Mouse (Mus musculus) hindbrain, embryonic 12.5 days (tissue): Measurements from ENCODE around the gene Upf3b. TPM values are rescaled to one million over a fixed set of nuclear protein-coding genes. Genes with fewer than 3 reads are reported as not detected.

Experiments
- ATAC-seq: fragments of 200-750 bp; cut with Nextera tagmentation; 2 replicates; pipeline ENCODE4 v1.8.0; 2017; ENCODE audit warnings: moderate TSS enrichment; ENCODE audit not compliant: low FRiP score
- H3K27ac ChIP-seq: fragments of 300-500 bp; sonication (generic); 2 replicates; pipeline ENCODE4 v1.5.1; 2016; ENCODE audit warnings: mild to moderate bottlenecking
- H3K27me3 ChIP-seq: fragments of 300-500 bp; sonication (generic); 2 replicates; pipeline ENCODE4 v1.6.1; 2016; ENCODE audit warnings: mild to moderate bottlenecking
- H3K36me3 ChIP-seq: fragments of 300-500 bp; sonication (generic); 2 replicates; pipeline ENCODE4 v1.6.1; 2016; ENCODE audit warnings: mild to moderate bottlenecking
- H3K4me1 ChIP-seq: fragments of 300-500 bp; sonication (generic); 2 replicates; pipeline ENCODE4 v1.6.1; 2016
- H3K4me2 ChIP-seq: fragments of 300-500 bp; sonication (generic); replicated peaks from 2 replicates; pipeline ENCODE4 v1.6.1; 2016; ENCODE audit warnings: mild to moderate bottlenecking
- H3K4me3 ChIP-seq: fragments of 300-500 bp; sonication (generic); 2 replicates; pipeline ENCODE4 v1.5.1; 2016; ENCODE audit warnings: mild to moderate bottlenecking
- H3K9ac ChIP-seq: fragments of 300-500 bp; sonication (generic); 2 replicates; pipeline ENCODE4 v1.6.1; 2016; ENCODE audit warnings: mild to moderate bottlenecking, moderate library complexity
- H3K9me3 ChIP-seq: fragments of 300-500 bp; sonication (generic); replicated peaks from 2 replicates; pipeline ENCODE4 v1.6.1; 2016; ENCODE audit warnings: mild to moderate bottlenecking
- WGBS: fragments of 180-500 bp; shearing (Covaris S2); methylation state at CpG from one replicate; pipeline ENCODE4 v1.1.7; 2016; 5-methylcytosine and 5-hydroxymethylcytosine counted together
- polyA plus RNA-seq: library from polyadenylated mRNA; unstranded; fragments of >200 nt; fragmentation: Nextera tagmentation; extraction: Ambion mirVana; gene quantifications from 2 replicates; pipeline ENCODE4 v1.2.1, GENCODE M21; 2016

Upf3b gene
- polyA plus RNA-seq, 1 experiment from 2014 or later, result 24.3 TPM

DNA sequence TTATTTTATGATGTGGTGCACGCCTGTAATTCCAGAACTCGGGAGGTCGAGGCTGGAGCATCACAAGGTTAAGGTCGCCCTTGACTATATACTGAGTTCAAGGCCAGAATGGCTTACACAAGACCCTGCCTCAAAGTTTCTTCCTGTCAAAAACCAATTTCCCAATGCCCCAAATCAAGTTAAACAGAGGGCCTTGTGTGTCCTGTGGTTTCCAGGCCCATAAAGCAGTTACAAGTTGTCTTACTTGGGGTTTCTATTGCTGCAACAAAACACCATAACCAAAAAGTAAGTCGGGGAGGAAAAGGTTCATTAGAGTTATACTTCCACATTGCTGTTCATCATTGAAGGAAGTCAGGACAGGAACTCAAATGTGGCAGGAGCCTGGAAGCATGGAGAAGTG lies 41.4 kb downstream of the Upf3b start:
- Histone ChIP-seq H3K9me3 (no peaks in the 10 kb centered on the region), H3K9ac (no peak overlapping the region), H3K4me3 (no peak overlapping the region), H3K4me2 (no peak overlapping the region), H3K4me1 (no peaks in the 10 kb centered on the region), H3K36me3 (no peaks in the 10 kb centered on the region), H3K27ac (no peak overlapping the region), H3K27me3 (no peaks in the 10 kb centered on the region)
- no peak for ATAC-seq
- 84% methylated on average over 5 of the region's 5 CpGs for WGBS

DNA sequence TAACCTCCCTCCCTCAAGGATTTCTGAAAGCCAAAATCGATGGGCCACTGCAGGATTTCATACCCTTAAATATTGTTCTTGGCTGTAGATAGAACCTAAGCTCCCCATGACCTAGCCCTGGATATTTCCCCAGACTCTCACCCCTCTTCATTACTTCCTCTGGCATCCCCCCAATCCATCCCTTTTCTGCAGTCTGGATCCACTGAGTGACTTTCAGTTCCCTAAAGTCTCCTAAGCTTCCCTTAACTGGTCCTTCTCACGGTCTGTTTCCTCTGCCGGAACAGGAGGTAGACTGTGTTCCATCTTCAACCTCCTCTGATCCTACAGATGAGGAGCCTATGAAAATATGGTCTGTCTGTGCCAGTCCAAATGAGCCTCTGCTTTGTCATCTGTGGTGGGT lies 42.8 kb downstream of the Upf3b start:
- no peak for ATAC-seq
- Histone ChIP-seq H3K4me2 (no peak overlapping the region), H3K4me1 (no peaks in the 10 kb centered on the region), H3K9ac (no peak overlapping the region), H3K27me3 (no peaks in the 10 kb centered on the region), H3K9me3 (no peaks in the 10 kb centered on the region), H3K4me3 (no peak overlapping the region), H3K36me3 (no peaks in the 10 kb centered on the region), H3K27ac (no peak overlapping the region)
- WGBS, result 70% methylated on average over 3 of the region's 3 CpGs

DNA sequence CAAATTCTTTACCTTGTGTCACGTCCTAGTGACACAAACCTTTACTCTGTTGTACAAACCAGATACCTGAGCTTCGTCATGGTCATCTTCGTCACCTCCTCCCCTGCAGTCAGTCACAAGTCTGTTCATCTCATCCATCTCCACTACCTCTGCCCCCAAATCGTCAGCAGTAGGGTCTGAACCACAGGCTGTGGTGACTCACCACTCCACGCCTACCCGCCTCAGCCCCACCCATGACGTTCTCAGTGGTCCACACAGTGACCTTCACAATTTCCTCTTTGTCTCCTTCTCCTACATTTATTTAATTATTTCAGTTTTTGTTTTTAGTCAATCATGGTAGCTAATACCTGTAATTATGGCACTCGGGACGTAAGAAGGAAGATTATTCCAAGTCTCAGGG lies 46.2 kb downstream of the Upf3b start:
- Histone ChIP-seq H3K27ac (no peak overlapping the region), H3K9me3 (no peaks in the 10 kb centered on the region), H3K4me1 (no peaks in the 10 kb centered on the region), H3K9ac (no peak overlapping the region), H3K27me3 (no peaks in the 10 kb centered on the region), H3K36me3 (no peaks in the 10 kb centered on the region), H3K4me3 (no peak overlapping the region), H3K4me2 (no peak overlapping the region)
- 83% methylated on average over 9 of the region's 9 CpGs for WGBS
- ATAC-seq, result no peak

GRCm38 (mm10) chrX:37048890-37049823 lies 61.0 kb downstream of the Upf3b start:
- Histone ChIP-seq H3K4me3 (peak overlapping the region; percentile 28), H3K36me3 (no peaks in the 10 kb centered on the region), H3K9me3 (no peaks in the 10 kb centered on the region; the same call in 1 of the 2 replicates), H3K9ac (no peak overlapping the region), H3K4me2 (peak overlapping the region; percentile 48), H3K4me1 (no peaks in the 10 kb centered on the region), H3K27ac (no peak overlapping the region), H3K27me3 (peaks cover 78% of the 10 kb centered on the region)
- 20% methylated on average over 70 of the region's 70 CpGs for WGBS
- ATAC-seq, result no peak

DNA sequence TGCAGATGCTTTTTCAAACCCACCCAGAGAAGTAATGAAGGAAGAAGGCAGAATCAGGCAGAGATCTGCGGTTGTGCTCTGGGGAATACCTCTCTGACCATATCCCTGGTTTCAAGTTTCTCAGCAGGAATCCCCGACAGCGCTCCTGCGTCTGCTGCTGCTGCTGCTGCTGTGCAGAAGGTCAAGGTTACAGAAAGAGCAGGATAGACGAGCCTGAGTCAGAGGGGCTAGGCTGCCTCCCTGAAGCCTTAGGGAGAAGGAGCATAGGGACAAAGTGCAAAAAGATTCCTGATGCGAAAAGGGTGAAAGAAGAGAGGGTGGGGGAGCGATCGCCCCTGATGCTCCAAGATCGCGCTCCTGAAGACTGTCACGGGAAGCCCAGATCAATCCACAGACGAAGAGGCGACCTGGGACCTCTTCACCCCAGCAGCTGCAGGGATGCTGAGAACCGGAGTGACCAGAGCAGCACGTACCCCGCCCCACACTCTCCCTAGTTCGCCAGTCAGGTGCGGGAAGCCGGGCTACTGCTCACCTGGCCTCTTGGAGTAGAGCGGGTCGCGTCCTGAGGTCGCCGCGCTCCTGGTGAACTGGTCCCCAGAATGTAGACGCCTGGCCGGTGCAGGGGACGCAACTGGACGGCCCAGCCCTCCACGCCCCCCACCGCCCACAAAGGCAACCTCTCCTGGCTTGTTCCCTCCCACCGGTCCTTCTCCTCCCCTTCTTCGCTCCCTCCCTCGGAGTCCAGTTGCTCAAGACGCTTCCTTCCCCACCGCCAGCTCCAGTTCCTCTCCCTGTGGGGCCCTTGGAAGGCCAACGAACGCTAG lies 61.8 kb downstream of the Upf3b start, which contains the start of gene Sowahd:
Gene Sowahd (plus strand): TSS at position 780 of the 824 bp plus-strand sequence.
- Histone ChIP-seq H3K4me3 (peak within 1 kb of the TSS; percentile 28), H3K9ac (no peak within 1 kb of the TSS), H3K9me3 (no peaks in the 10 kb centered on the region; the same call in 1 of the 2 replicates), H3K27ac (no peak within 1 kb of the TSS), H3K36me3 (no peaks in the 10 kb centered on the region), H3K4me2 (peak within 1 kb of the TSS; percentile 48), H3K4me1 (no peaks in the 10 kb centered on the region), H3K27me3 (peaks cover 72% of the 10 kb centered on the region)
- WGBS, result 14% methylated on average over 31 of the region's 38 CpGs
- ATAC-seq, result no peak

DNA sequence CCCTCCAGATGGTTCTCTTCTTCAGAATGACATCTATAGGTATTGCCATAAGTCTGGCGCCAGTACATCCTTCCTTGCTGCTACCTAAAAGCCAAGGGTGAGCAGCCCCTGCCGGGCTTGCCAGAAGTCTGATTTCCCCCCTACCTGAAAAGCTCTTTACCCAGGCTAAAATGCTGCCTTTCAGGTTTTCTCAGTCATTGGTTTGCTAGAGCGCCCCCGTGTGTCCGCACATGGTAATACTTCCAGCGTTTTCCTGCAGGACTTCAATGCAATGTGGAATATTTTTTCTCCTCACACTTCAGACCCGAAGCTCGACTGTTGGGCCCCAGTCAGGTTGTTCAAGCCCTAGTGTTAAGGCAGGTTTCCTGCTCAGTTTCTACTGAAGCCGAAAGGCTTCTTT lies 67.4 kb downstream of the Upf3b start:
- 31% methylated on average over 9 of the region's 9 CpGs for WGBS
- Histone ChIP-seq H3K4me1 (no peaks in the 10 kb centered on the region), H3K27ac (no peak overlapping the region), H3K36me3 (no peaks in the 10 kb centered on the region), H3K4me3 (no peak overlapping the region), H3K9me3 (no peaks in the 10 kb centered on the region), H3K27me3 (peaks cover 23% of the 10 kb centered on the region), H3K9ac (no peak overlapping the region), H3K4me2 (no peak overlapping the region)
- no peak for ATAC-seq

Other genes starting within 250 kb of the Upf3b start
- 109 and 111 TPM in 2 replicates for gene Ube2a, start 236.4 kb downstream of the Upf3b start, polyA plus RNA-seq
- gene C330007P06Rik, start 236.2 kb downstream of the Upf3b start, polyA plus RNA-seq, result 30.5 and 32.0 TPM in 2 replicates
- 8.7 and 9.8 TPM in 2 replicates for gene Nkrf, start 207.4 kb downstream of the Upf3b start, polyA plus RNA-seq
- 61.9 and 68.7 TPM in 2 replicates for gene Sept6, start 118.5 kb downstream of the Upf3b start, polyA plus RNA-seq
- gene Sowahd, start 61.5 kb downstream of the Upf3b start, polyA plus RNA-seq, result not detected in 2 replicates
- 388 and 426 TPM in 2 replicates for gene Rpl39, start 24.9 kb downstream of the Upf3b start, polyA plus RNA-seq
- gene Nkap, start 16.5 kb upstream of the Upf3b start, polyA plus RNA-seq, result 23.9 and 25.7 TPM in 2 replicates
- gene Akap14, start 58.5 kb upstream of the Upf3b start, polyA plus RNA-seq, result 0.50 and 0.57 TPM in 2 replicates
- 409 and 458 TPM in 2 replicates for gene Ndufa1, start 80.8 kb upstream of the Upf3b start, polyA plus RNA-seq
- gene Rnf113a1, start 80.9 kb upstream of the Upf3b start, polyA plus RNA-seq, result 16.0 and 19.3 TPM in 2 replicates
- not detected in 2 replicates for gene Gm9, start 100.7 kb upstream of the Upf3b start, polyA plus RNA-seq
- not detected in 2 replicates for gene Rhox1, start 111.9 kb upstream of the Upf3b start, polyA plus RNA-seq
- 0.30 TPM in 1 of 2 replicates, not detected in the other for gene Rhox2a, start 134.7 kb upstream of the Upf3b start, polyA plus RNA-seq
- not detected in 2 replicates for gene Rhox3a, start 139.6 kb upstream of the Upf3b start, polyA plus RNA-seq
- gene Rhox4a, start 155.0 kb upstream of the Upf3b start, polyA plus RNA-seq, result 1.8 TPM in 1 of 2 replicates, not detected in the other